Mouse (Mus musculus) granulocyte monocyte progenitor cell, adult 5-6 weeks (primary cell): ENCODE measurements around the gene Slc2a4. TPM values are rescaled to one million over a fixed set of nuclear protein-coding genes. Genes with fewer than 3 reads are reported as not detected.
"Not testable (repeated sequence)": the region's sequence is repeated elsewhere in the genome, so short reads cannot be mapped to it uniquely, and the experiment has no call there.

ENCODE experiments used
- ATAC-seq: replicated peaks from 2 replicates; pipeline ENCODE4 v1.8.0; 2016; ENCODE audit warnings: mild to moderate bottlenecking, moderate TSS enrichment, inconsistent platforms; ENCODE audit not compliant: poor library complexity, severe bottlenecking
- total RNA-seq, 2 experiments: library from RNA; stranded (forward) in 1 of 2; stranded (reverse) in 1 of 2; fragments of 200-712, 200-1000 nt in 1 of 2; fragments of >200 nt in 1 of 2; fragmentation: Nextera tagmentation in 1 of 2; gene quantifications; 2 replicates each; pipeline ENCODE4 v1.2.3; 2014 to 2017

The Slc2a4 gene
- total RNA-seq, 2 experiments from 2014 or later: not detected

DNA sequence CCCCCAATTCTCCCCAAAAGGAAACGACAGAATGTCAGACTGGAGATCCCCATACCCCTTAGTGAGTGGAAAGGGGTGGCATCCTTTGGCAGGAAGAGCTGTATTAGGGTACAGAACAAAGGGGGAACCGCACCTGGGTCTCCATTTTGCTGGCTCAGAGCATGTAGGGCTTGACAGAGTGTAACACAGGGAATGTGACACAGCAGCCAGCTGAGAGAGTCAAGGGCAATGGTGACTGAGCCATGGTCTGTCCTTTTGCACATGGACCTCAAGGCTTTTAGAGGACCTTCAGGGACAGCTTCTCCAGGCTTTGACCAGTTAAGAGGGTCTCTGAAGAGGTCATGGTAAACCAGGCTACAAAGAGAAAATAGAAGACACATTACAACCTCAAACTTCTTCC, 26.9 kb upstream of the Slc2a4 start:
- no peak for ATAC-seq

- ATAC-seq: no peak
These were observed 22.8 kb upstream of the Slc2a4 start for GRCm38 (mm10) chr11:69970775-69971174.

- ATAC-seq: no peak
These were observed 22.2 kb upstream of the Slc2a4 start for GRCm38 (mm10) chr11:69970222-69970621.

DNA sequence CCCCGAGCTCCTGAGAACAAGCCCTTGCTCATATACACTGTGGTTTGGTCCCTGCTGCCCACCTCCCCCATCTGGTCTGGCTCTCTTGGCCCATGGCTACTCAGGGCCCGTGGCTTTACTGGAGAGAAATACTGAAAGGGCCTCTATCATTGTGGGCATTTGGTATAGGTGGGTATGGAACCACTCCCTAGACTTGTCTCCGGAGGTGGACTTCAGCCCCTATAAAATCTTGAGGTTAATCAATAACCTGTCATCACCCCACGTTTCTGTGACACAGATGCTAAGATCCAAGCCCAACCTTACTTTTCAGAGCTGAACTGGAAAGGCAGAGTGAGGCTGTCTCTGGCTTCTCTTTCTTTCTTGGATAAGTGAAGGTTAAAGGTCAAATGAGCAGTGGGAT, 20.8 kb upstream of the Slc2a4 start:
- ATAC-seq: no peak

- ATAC-seq: no peak
These were observed 19.0 kb upstream of the Slc2a4 start for GRCm38 (mm10) chr11:69966860-69967517.

- ATAC-seq: peak; percentile 66
These were observed 18.2 kb upstream of the Slc2a4 start for GRCm38 (mm10) chr11:69966006-69966859.

DNA sequence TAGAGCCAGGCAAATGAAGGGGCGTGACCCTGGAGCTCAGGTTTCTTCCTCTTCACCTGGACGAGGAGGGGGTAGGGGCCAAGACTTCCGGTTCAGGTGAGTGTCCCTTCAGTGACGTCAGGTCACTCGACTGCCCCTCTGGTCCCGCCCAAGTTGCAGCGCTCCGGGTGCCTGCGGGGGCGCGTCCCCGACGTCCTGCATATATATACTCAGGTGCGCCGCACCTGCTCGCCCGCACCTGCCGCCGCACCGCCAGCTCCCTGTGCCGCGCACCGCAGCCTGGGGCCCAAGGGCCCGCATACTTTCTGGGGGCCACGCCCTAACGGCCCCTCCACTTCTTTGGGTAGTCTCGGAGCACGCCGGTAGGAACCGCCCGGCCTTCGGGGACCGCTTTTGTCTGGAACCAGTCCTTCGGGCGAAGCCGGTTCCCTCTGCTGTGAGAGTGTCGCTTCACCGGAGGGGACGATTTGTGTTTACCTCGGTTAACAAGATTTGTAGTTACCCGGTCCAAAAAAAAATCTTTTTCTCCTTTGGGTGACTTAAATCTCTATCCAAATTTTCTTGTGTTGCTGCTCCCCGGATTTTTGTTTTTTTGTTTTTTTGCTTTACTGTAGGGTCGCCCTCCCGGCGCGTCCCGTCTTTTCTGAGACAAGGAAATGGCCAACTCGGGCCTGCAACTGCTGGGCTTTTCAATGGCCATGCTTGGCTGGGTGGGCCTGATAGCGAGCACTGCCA, 17.4 kb upstream of the Slc2a4 start:
- no peak for ATAC-seq

GRCm38 (mm10) chr11:69964650-69965270, 16.8 kb upstream of the Slc2a4 start, which contains the start of gene Cldn7:
Gene Cldn7 (plus strand): TSS chr11:69964779.
- ATAC-seq: no peak

GRCm38 (mm10) chr11:69961841-69962240, 13.9 kb upstream of the Slc2a4 start:
- peak; percentile 42 for ATAC-seq

DNA sequence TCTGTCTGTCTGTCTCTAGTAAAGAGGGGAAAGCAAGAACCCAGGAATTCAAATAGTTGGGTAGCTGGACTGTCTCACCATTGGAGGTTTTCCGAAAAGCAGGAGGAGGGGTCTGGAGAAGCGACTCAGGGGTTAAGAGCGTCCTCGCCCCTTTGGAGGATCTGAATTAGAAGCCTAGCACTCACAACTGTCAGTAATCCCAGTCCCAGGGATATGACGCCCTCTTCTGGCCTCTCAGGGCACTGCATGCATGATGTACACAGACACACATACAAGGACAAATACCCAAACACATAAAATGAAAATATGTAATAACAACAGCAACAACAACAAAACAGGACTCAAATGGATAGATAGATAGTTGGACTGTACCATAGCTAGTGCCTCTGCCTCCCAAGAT, 12.6 kb upstream of the Slc2a4 start:
- ATAC-seq: 0 out of 2 replicates have a peak, but pooled peaks have one; percentile 27

DNA sequence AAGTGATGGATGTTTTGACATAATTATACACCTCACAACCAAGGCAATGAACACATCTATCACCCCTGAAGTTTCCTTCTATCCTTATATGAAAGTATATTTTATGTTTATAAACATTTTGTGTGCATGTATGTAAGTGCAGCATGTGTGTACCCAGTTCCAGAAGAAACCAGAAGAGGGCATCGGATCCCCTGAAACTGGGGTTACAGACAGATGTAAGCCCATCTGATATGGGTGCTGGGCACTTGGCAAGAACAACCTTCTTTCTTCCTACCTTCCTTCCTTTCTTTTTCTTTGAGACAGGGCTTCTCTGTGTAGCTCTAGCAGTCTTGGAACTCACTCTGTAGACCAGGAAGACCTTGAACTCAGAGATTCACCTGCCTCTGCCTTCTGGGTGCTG, 8.2 kb upstream of the Slc2a4 start:
- no peak for ATAC-seq

DNA sequence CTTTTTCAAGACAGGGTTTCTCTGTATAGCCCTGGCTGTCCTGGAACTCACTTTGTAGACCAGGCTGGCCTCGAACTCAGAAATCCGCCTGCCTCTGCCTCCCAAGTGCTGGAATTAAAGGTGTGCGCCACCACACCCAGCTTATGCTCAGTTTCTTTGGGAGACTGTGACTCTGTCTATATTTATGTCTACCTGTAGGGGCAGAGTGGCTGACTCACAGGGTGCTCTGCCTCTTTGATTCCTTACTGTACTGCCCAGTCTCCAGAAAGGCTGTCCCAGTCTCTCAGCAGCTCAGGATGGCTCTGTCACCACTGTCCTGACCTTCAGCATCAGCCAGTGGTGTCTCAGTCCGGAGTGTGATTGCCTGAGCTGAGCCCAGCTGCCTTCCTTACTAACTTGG, 7.6 kb upstream of the Slc2a4 start:
- not testable (repeated sequence) for ATAC-seq

- ATAC-seq: no peak; the same call in 1 of the 2 replicates
These were observed 5.4 kb upstream of the Slc2a4 start for GRCm38 (mm10) chr11:69953267-69953915.

DNA sequence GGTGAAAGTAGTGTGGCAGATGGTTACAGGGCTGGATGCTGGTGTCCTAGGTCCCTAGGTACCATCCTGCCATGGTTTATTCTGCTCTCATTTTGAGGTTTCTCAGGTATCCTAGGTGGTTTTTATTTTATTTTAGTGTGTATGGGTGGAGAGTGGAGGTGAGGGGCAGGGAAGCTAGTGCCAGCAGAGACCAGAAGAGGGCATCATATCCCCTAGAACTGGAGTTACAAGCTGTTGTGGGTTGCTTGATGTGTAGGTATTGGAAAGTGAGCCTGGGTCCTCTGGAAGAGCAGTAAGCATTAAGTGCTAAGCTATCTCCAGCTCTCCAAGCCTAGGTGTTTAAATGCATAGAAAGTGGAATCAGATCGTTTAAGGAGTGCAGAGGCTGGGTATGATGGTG, 4.3 kb upstream of the Slc2a4 start:
- no peak for ATAC-seq

GRCm38 (mm10) chr11:69950807-69951459, 2.9 kb upstream of the Slc2a4 start:
- ATAC-seq: no peak

- ATAC-seq: peak; percentile 74
These were observed 769 bp upstream of the Slc2a4 start for GRCm38 (mm10) chr11:69948763-69949150.

- no peak for ATAC-seq
These were observed 487 bp downstream of the Slc2a4 start for GRCm38 (mm10) chr11:69947337-69948065.

GRCm38 (mm10) chr11:69945997-69946891, 1.7 kb downstream of the Slc2a4 start:
- ATAC-seq: no peak
